Mouse (Mus musculus): ENCODE measurements around the gene Gm3448.
"Not testable (repeated sequence)": the region's sequence is repeated elsewhere in the genome, so short reads cannot be mapped to it uniquely, and the experiment has no call there.

DNA sequence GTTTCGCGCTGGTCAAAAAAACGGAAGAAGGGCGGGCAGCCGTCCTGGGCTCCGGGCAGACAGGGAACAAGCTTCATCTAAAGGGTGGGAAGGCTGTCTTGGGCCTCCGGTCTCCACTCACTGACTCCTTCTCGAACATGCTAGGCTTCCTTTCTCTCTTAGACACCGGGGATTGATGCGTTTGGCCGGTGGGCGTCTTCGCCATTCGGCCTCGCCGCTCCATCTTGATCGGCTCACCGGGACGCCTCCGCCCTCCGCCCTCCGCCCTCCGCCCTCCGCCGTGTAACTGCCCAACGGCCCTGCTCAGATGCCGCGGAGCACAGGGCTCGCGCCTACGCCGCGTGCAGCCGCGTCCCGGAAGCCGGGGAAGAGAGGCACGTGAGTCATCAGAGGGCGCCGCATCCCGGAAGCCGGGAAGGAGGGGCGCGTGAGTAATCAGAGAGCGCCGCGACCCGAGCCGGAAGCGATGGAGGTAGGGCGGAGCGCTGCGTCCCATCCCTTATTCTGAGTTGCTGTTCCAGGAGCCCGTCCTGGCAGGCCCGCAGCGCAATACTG, at the start of gene Gm3448, which contains the start of the genes Ermard and Tcte3:
- TF ChIP-seq CEBPB (IDR thresholded peaks at IDR 0.05; ENCODE audit: insufficient read depth, poor library complexity, severe bottlenecking); POLR2A (IDR thresholded peaks at IDR 0.05; ENCODE audit: insufficient read length, low read depth): not testable (repeated sequence)
